Mouse (Mus musculus): ENCODE measurements around the gene Flt3.

Flt3 gene

GRCm38 (mm10) chr5:147399843-147400504 is at the start of gene Flt3:
Flt3 (minus strand) TSS chr5:147400489.
- peak; percentile 57 for DNase-seq (ENCODE audit: low read depth)

- no peak for DNase-seq (ENCODE audit: low read depth)
Measured at GRCm38 (mm10) chr5:147448933-147449332, 48.6 kb upstream of the Flt3 start.

- DNase-seq (ENCODE audit: low read depth) = no peak
Measured at GRCm38 (mm10) chr5:147448526-147448925, 48.2 kb upstream of the Flt3 start.

- DNase-seq (ENCODE audit: low read depth) = no peak
Measured at GRCm38 (mm10) chr5:147445252-147445651, 45.0 kb upstream of the Flt3 start.

GRCm38 (mm10) chr5:147444757-147445156 is 44.5 kb upstream of the Flt3 start:
- DNase-seq (ENCODE audit: low read depth) = no peak

- no peak for DNase-seq (ENCODE audit: low read depth)
Measured at GRCm38 (mm10) chr5:147444298-147444697, 44.0 kb upstream of the Flt3 start.

GRCm38 (mm10) chr5:147442741-147443140 is 42.5 kb upstream of the Flt3 start:
- no peak for DNase-seq (ENCODE audit: low read depth)

- no peak for DNase-seq (ENCODE audit: low read depth)
Measured at GRCm38 (mm10) chr5:147441979-147442378, 41.7 kb upstream of the Flt3 start.

- DNase-seq (ENCODE audit: low read depth) = no peak
Measured at GRCm38 (mm10) chr5:147440996-147441507, 40.8 kb upstream of the Flt3 start.

- DNase-seq (ENCODE audit: low read depth) = no peak
Measured at GRCm38 (mm10) chr5:147436491-147436890, 36.2 kb upstream of the Flt3 start.

GRCm38 (mm10) chr5:147435751-147436150 is 35.5 kb upstream of the Flt3 start:
- no peak for DNase-seq (ENCODE audit: low read depth)

- DNase-seq (ENCODE audit: low read depth) = no peak
Measured at GRCm38 (mm10) chr5:147435224-147435623, 34.9 kb upstream of the Flt3 start.

GRCm38 (mm10) chr5:147432927-147433326 is 32.6 kb upstream of the Flt3 start:
- no peak for DNase-seq (ENCODE audit: low read depth)

GRCm38 (mm10) chr5:147430936-147431839 is 30.9 kb upstream of the Flt3 start:
- no peak for DNase-seq (ENCODE audit: low read depth)

- no peak for DNase-seq (ENCODE audit: low read depth)
Measured at GRCm38 (mm10) chr5:147430361-147430935, 30.2 kb upstream of the Flt3 start.

GRCm38 (mm10) chr5:147429535-147430305 is 29.4 kb upstream of the Flt3 start, which contains the start of gene Pan3:
Pan3 (plus strand) TSS chr5:147430161.
- DNase-seq (ENCODE audit: low read depth) = peak; percentile 85

GRCm38 (mm10) chr5:147426048-147426805 is 25.9 kb upstream of the Flt3 start:
- no peak for DNase-seq (ENCODE audit: low read depth)

GRCm38 (mm10) chr5:147423612-147424011 is 23.3 kb upstream of the Flt3 start:
- no peak for DNase-seq (ENCODE audit: low read depth)

- peak; percentile 86 for DNase-seq (ENCODE audit: low read depth)
Measured at GRCm38 (mm10) chr5:147418394-147419121, 18.3 kb upstream of the Flt3 start.

- no peak for DNase-seq (ENCODE audit: low read depth)
Measured at GRCm38 (mm10) chr5:147417986-147418385, 17.7 kb upstream of the Flt3 start.
